Mouse (Mus musculus) cortical plate, adult 2 months (tissue): Measurements from ENCODE around the gene Bcas3. TPM values are rescaled to one million over a fixed set of nuclear protein-coding genes. Genes with fewer than 3 reads are reported as not detected.

Experiments used
- H3K27ac ChIP-seq: fragments of 200-500 bp; 2 replicates; pipeline ENCODE4 v1.5.1; 2012; ENCODE audit warnings: low read length, control low read depth, inconsistent platforms; ENCODE audit not compliant: insufficient read depth
- H3K4me1 ChIP-seq: fragments of 200-500 bp; 2 replicates; pipeline ENCODE4 v1.6.1; 2011; ENCODE audit warnings: low read length; ENCODE audit not compliant: control insufficient read depth, insufficient read depth
- H3K4me3 ChIP-seq: fragments of 200-500 bp; 2 replicates; pipeline ENCODE4 v1.5.1; 2011; ENCODE audit warnings: mild to moderate bottlenecking, low read length, control low read depth; ENCODE audit not compliant: insufficient read depth
- CTCF ChIP-seq: fragments of 200-500 bp; IDR thresholded peaks from 2 replicates; pipeline ENCODE4 v1.5.1; 2011; ENCODE audit warnings: mild to moderate bottlenecking, control low read depth, low read length; ENCODE audit not compliant: insufficient read depth; ENCODE audit errors: extremely low read depth
- POLR2A ChIP-seq: fragments of 200-500 bp; IDR thresholded peaks from 2 replicates; pipeline ENCODE4 v1.6.1; 2011; ENCODE audit warnings: mild to moderate bottlenecking, low read length, control low read depth; ENCODE audit not compliant: insufficient read depth; ENCODE audit errors: extremely low read depth
- polyA plus RNA-seq: library from polyadenylated mRNA; depleted of rRNA; stranded (reverse); fragments of >200 nt; gene quantifications from 2 replicates; pipeline ENCODE4 v1.2.3, GENCODE M21; 2012

Gene Bcas3
- polyA plus RNA-seq, 1 experiment = 47.1 TPM

- TF ChIP-seq POLR2A (no peak), CTCF (no peak)
- peaks cover 2% of the 10 kb centered on the region; the same call in 1 of the 2 replicates for H3K4me1 ChIP-seq
- no peak overlapping the region for H3K27ac ChIP-seq
- no peak overlapping the region for H3K4me3 ChIP-seq
These were observed 269.0 kb downstream of the Bcas3 start for GRCm38 (mm10) chr11:85621994-85622393.

- TF ChIP-seq CTCF (no peak), POLR2A (no peak)
- peaks cover 2% of the 10 kb centered on the region; the same call in 1 of the 2 replicates for H3K4me1 ChIP-seq
- no peak overlapping the region for H3K4me3 ChIP-seq
- no peak overlapping the region for H3K27ac ChIP-seq
These were observed 272.2 kb downstream of the Bcas3 start for GRCm38 (mm10) chr11:85625206-85625605.

GRCm38 (mm10) chr11:85626846-85627245 lies 273.9 kb downstream of the Bcas3 start:
- peaks cover 2% of the 10 kb centered on the region; the same call in 1 of the 2 replicates for H3K4me1 ChIP-seq
- no peak overlapping the region for H3K4me3 ChIP-seq
- no peak overlapping the region for H3K27ac ChIP-seq
- TF ChIP-seq POLR2A = no peak
- TF ChIP-seq CTCF = no peak

- no peak overlapping the region for H3K27ac ChIP-seq
- no peak for TF ChIP-seq POLR2A
- TF ChIP-seq CTCF = no peak
- H3K4me1 ChIP-seq = no peaks in the 10 kb centered on the region
- no peak overlapping the region for H3K4me3 ChIP-seq
These were observed 274.4 kb downstream of the Bcas3 start for GRCm38 (mm10) chr11:85627405-85627804.

- TF ChIP-seq POLR2A (no peak), CTCF (no peak)
- no peak overlapping the region for H3K27ac ChIP-seq
- no peak overlapping the region for H3K4me3 ChIP-seq
- no peaks in the 10 kb centered on the region for H3K4me1 ChIP-seq
These were observed 275.5 kb downstream of the Bcas3 start for GRCm38 (mm10) chr11:85628303-85629063.

GRCm38 (mm10) chr11:85632568-85632981 lies 279.6 kb downstream of the Bcas3 start:
- no peaks in the 10 kb centered on the region for H3K4me1 ChIP-seq
- no peak overlapping the region for H3K27ac ChIP-seq
- H3K4me3 ChIP-seq = no peak overlapping the region
- TF ChIP-seq POLR2A = no peak
- TF ChIP-seq CTCF = no peak

- Histone ChIP-seq H3K27ac (no peak overlapping the region), H3K4me1 (no peaks in the 10 kb centered on the region; the same call in 1 of the 2 replicates), H3K4me3 (no peak overlapping the region)
- no peak for TF ChIP-seq CTCF
- TF ChIP-seq POLR2A = no peak
These were observed 285.9 kb downstream of the Bcas3 start for GRCm38 (mm10) chr11:85638696-85639495.

- H3K27ac ChIP-seq = no peak overlapping the region
- TF ChIP-seq CTCF (no peak), POLR2A (no peak)
- no peaks in the 10 kb centered on the region; the same call in 1 of the 2 replicates for H3K4me1 ChIP-seq
- H3K4me3 ChIP-seq = no peak overlapping the region
These were observed 287.7 kb downstream of the Bcas3 start for GRCm38 (mm10) chr11:85640659-85641058.

GRCm38 (mm10) chr11:85641486-85641885 lies 288.5 kb downstream of the Bcas3 start:
- TF ChIP-seq CTCF (no peak), POLR2A (no peak)
- Histone ChIP-seq H3K27ac (no peak overlapping the region), H3K4me3 (no peak overlapping the region), H3K4me1 (no peaks in the 10 kb centered on the region; the same call in 1 of the 2 replicates)
